ENCODE assay signal across 10 mouse cellular contexts in the genomic region with DNA sequence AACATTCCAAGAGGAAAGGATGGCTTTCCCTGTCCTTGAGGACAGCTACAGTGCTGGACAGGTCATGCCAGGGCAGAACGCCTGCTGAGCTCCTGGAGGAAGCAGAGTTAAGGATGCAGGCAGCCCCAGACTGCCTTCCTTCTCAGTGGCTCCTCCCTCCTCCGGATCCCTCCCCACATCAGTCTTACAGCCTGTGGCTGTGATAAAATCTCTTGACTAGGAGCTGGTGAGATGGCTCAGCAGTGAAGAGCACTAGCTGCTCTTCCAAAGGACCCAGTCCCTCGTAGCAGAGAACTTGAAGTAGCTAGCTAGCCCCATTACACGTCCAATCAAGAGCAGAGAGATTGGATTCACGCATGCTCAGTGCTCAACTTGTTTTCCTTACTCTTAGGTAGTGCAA. TPM values are rescaled to one million over a fixed set of nuclear protein-coding genes. Genes with fewer than 3 reads are reported as not detected.
DNase-seq lines count a peak whose midpoint lies in the region.
"Had no signal": no experiment of that assay in that cellular context is flagged by ENCODE, and none has a peak within 500 bp of the region (broad histone marks: within the 10 kb centered on the region; RNA-seq: fewer than 3 reads in every experiment).

No protein-coding gene starts in this region.

- H3K27ac ChIP-seq in limb, embryonic 10.5 days, result peak overlapping the region; percentile 53; the same call in 1 of the 2 replicates
- H3K27ac ChIP-seq: lung, embryonic 15.5 days had no signal

- H3K36me3 ChIP-seq in limb, embryonic 10.5 days, result no peaks in the 10 kb centered on the region
- H3K36me3 ChIP-seq: lung, embryonic 15.5 days had no signal

- H3K27me3 ChIP-seq in limb, embryonic 10.5 days (ENCODE audit: low read depth, poor library complexity, severe bottlenecking), result no peaks in the 10 kb centered on the region
- H3K27me3 ChIP-seq: lung, embryonic 15.5 days had no signal

- no peaks in the 10 kb centered on the region for H3K9me3 ChIP-seq in limb, embryonic 10.5 days (replicated peaks)
- H3K9me3 ChIP-seq: lung, embryonic 15.5 days had no signal

- DNase-seq in lung, postnatal 36 days, result peak; percentile 27
- DNase-seq in lung, adult 18-20 months, result no peak
- DNase-seq in ZHBTc4 (ENCODE audit: low read depth, low spot score), result peak; percentile 32
- no peak for DNase-seq in limb, embryonic 10.5 days (ENCODE audit: low spot score)
- peak; percentile 48 to 50 for DNase-seq in thymus, postnatal 10 days (ENCODE audit: low spot score in 2 of 2)
- DNase-seq in layer of hippocampus, postnatal 10 days (ENCODE audit: low spot score in 2 of 2), result no peak
- no peak for DNase-seq in cerebellum, adult 9-11 months
- DNase-seq: layer of hippocampus, postnatal 36 days; right cerebral cortex, postnatal 4 days had no signal

- peaks cover 42% of the 10 kb centered on the region for H3K4me1 ChIP-seq in limb, embryonic 10.5 days

- no peak overlapping the region for H3K4me3 ChIP-seq in limb, embryonic 10.5 days
- H3K4me3 ChIP-seq: lung, embryonic 15.5 days had no signal

- WGBS in limb, embryonic 10.5 days, result 52% methylated on average over 5 of the region's 5 CpGs

RNA-seq across cellular contexts. Expression of a gene that starts 15.6 kb away (rescaled TPM):
- polyA plus RNA-seq in limb, embryonic 10.5 days (2016; fragmentation: Nextera tagmentation; extraction: Ambion mirVana), result 20.3 and 22.3 TPM in 2 replicates
- total RNA-seq in layer of hippocampus, postnatal 10 days (2021), result 10 to 100 TPM; 10.9 to 11.2 TPM

Comparison
In these comparisons a context has a peak if more than half of its experiments do, and no peak if none do; other contexts are left out.
1. DNase-seq: peak in lung, postnatal 36 days (single experiment), ZHBTc4 (single experiment) and thymus, postnatal 10 days (2 of 2); none in lung, adult 18-20 months (0 of 2), limb, embryonic 10.5 days (single experiment), layer of hippocampus, postnatal 10 days (0 of 2) and cerebellum, adult 9-11 months (single experiment).